Mouse (Mus musculus) brain, embryonic 18.5 days (tissue): ENCODE results near the gene Map3k13.
"Not testable (repeated sequence)": the region's sequence is repeated elsewhere in the genome, so short reads cannot be mapped to it uniquely, and the experiment has no call there.

Source experiments
- DNase-seq: peaks from one replicate; pipeline ENCODE4 v3.0.0-alpha.2; 2012; ENCODE audit warnings: low read depth, low spot score

Map3k13 gene

DNA sequence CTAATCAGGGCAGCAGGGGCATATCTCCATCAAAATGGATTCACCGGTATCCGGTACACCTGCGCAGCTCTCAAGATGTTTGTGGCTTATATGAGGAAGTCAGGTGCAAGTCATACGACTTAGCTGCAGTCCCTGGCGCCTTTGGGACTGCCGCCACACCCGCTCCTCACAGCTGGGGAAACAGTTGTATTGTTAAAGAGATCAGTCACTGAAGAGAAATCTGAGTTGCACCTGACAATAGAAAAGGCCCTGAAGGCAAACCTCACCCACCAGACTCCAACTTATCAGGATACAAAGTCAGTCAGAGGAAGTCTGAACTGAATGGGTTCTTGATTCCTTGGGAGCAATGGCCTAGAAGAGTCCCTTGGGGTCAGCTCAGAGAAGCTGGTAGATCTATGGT lies 13.6 kb downstream of the Map3k13 start:
- not testable (repeated sequence) for DNase-seq

GRCm38 (mm10) chr16:21813164-21813834 lies 19.2 kb downstream of the Map3k13 start:
- no peak for DNase-seq

GRCm38 (mm10) chr16:21814861-21815668 lies 20.9 kb downstream of the Map3k13 start:
- no peak for DNase-seq

DNA sequence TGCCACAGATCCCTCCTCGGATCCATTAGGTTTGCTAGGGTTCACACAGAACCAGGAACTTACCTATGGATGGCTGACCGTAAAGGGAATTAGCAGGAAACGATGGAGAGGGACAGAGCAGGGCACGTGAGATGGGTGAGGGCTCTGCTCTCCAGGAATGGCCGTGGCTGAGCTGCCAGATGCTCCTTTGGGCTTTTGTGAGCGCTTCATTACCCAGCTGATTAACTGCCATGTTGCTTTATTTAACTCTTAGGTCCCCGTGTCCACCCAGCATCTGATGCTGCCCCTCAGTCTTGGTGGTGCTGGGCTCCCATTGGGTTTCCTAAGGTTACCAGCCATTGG lies 21.5 kb downstream of the Map3k13 start:
- no peak for DNase-seq

GRCm38 (mm10) chr16:21818132-21818531 lies 24.0 kb downstream of the Map3k13 start:
- DNase-seq = no peak

DNA sequence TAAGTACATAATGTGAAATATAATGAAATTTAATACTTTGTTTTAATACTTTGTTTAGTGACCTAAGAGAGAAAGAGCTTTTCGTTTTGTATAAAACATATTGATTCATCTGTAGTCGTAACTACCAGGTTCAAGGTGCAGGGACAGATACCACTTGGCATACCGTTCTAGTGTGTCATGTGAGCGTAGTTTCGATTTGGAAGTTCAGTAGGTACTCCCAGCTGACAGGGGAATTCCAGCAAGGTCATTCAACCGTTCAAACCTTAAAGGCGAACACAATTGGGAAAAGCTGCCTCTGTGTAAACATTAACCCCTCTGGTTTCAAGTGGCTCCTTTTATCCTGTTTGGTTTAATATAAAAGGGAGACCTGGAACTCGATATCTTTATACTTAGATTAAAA lies 24.5 kb downstream of the Map3k13 start:
- no peak for DNase-seq

DNA sequence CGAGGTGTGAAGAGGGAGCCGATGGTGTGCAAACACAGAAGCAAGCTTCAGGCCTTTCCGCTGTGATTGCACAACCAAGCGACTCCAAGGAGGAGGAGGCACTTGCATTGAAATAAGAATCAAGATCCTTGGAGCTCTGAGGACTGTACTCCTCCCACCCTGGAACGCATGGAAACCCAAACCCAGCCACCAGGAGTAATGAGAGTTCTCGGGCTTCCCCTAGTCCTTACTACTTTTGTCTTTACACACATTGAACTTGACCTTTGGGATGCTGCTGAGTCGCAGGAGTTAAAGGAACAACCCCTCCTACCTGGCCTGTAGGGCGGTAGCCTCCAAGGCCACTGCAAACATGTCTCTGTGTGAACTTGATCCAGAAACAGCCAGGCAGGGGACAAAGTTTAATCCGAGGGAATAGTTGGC lies 31.5 kb downstream of the Map3k13 start:
- DNase-seq = no peak

DNA sequence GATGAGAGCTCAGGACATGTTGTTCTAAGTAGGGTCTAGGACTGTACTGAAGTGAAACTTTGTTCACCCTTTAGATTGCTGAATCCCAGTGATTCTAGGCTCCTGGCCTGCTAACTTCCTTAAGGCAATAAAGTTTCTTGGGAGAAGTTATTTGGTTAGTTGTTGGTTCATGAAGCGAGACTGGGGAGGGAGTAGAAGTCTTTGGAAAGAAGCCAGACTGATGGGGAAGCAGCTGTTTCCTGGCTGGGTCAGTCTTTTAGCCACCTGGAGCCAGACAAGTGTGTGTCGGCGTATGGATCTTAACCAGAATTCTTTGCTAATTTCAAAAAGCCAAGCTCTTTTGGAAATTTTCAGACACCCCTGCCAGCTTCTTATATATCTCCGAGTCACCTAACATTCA lies 33.0 kb downstream of the Map3k13 start:
- DNase-seq = no peak

DNA sequence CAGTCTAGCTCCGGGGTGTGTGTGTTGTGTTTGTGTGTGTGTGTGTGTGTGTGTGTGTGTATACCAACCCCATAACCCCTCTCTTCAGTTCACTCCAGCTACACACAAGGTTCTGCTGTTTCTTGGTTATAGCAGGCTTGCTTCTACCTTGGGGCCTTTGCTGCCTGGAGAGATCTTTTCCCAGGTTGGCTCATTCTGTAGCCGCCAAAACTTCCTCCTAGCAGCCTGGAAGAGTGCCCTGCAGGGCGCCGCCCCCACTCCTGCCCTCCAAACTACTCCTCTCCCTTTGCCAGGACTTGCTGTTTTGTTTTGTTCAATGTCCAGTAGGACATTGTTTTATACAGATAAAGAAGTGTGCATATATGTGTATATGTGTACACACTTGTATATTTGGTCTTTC lies 33.4 kb downstream of the Map3k13 start:
- no peak for DNase-seq

- DNase-seq = no peak
Observed at GRCm38 (mm10) chr16:21829711-21830110, 35.6 kb downstream of the Map3k13 start.

- no peak for DNase-seq
Observed at GRCm38 (mm10) chr16:21830784-21831183, 36.6 kb downstream of the Map3k13 start.

GRCm38 (mm10) chr16:21831764-21832163 lies 37.6 kb downstream of the Map3k13 start:
- no peak for DNase-seq

DNA sequence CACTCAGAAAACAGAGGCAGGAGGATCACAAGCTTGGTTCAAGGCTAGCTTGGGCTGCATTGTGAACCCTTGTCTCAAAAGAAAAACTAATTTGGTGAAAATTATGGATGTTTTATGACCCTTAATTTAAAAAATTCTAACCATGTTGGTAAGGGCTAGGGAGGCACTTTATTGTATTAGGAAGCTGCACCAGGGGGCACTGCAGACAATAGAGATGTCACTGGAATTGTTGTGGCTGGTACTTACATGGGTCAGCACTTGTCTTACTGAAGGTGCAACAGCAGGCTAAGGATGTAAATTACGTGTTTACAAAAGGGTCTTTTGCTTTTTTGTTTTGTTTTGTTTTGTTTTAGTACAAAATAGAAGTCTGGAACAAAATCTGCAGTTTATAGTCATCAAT lies 39.3 kb downstream of the Map3k13 start:
- no peak for DNase-seq

GRCm38 (mm10) chr16:21833970-21834369 lies 39.8 kb downstream of the Map3k13 start:
- DNase-seq = no peak

- no peak for DNase-seq
Observed at GRCm38 (mm10) chr16:21834866-21835583, 40.9 kb downstream of the Map3k13 start.

- no peak for DNase-seq
Observed at GRCm38 (mm10) chr16:21835584-21835931, 41.4 kb downstream of the Map3k13 start.

DNA sequence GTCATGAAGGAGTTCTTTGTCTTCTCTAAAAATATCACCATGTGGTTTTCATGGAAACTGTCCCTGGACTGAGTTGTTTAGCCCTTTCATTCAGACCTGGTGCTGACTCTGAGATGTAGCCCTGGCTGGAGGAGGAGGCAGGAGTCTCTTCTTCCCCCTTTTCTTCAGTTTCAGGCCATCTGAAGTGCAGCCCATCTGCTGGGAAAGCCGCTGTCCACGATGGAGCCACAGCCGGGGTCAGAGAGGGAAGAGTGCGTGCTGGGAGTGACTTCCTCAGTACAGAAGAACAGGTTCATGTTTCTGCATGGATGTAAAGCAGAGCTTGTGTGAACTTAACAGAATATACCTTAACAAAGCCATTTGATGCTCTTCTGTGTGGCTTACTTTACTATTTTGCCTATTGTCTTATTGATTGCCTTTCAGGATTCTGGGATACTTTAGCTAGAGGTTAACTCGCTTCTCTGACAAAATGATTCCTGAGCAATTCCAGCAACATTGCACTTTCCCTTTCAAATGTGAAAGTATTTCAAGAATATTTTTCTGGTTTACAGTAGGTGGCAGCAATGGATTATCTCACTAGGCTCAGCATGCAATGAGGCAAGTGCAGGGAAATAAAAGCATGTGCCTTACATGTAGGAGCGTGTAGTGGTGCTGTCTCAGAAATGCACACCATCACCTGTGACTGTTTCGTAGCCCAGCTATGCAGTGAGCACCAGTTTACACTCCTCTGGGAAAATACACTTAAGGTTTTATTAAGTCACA lies 42.3 kb downstream of the Map3k13 start:
- DNase-seq = no peak

DNA sequence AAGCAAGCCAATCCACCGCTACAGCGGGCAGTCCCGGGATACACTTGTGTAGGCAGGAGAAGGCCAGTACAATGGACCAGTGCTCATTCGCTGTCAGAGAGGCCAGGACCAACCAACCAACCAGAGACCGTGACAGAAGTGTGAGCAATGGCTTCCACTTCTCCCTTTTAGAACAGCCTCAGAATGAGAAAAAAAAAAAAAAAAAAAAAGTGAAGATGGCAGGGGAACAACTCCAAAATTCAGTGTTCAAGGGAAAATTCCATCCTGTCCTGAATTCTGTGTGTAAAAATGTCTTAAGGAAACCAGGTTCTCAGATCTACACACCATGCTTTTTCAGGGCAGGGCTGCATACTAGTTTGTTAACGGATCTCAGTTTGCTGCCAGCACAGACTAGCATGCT lies 43.5 kb downstream of the Map3k13 start:
- no peak for DNase-seq

- DNase-seq = peak; percentile 89
Observed at GRCm38 (mm10) chr16:21845800-21846671, 51.9 kb downstream of the Map3k13 start.

DNA sequence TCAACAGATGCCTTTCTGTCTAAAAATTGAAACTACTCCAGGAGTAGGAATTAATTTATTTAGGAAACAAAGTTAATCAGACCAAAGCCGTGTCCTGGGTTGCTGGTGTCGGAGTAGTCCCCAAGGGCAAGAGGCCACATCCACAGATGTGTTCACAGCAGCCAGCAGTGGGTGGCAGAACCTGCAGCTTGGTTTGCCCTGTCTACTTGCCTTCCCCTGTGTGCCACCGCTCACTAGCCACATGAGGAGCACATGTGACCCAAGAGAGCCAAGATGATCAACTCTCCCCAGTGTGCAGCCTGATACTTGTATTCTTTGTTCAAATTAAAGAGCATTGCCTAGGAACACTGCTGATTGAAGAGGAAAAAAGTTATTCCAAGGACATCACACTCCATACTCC lies 54.3 kb downstream of the Map3k13 start:
- DNase-seq = no peak

GRCm38 (mm10) chr16:21848847-21849246 lies 54.7 kb downstream of the Map3k13 start:
- no peak for DNase-seq
